Mouse (Mus musculus) liver, postnatal 0 days (tissue): ENCODE measurements at regions not wholly inside any gene's neighbourhood (a gene's known extent, or its start where the extent isn't known, plus 50 kb on each side); places are given as distances from the start of the nearest gene placed in this dataset.

ENCODE experiments used
- CTCF ChIP-seq: sonication (generic); IDR thresholded peaks from 2 replicates; pipeline ENCODE4 v1.5.1; 2016; ENCODE audit warnings: antibody characterized with exemption, low read depth
- EP300 ChIP-seq: IDR thresholded peaks from 2 replicates; pipeline ENCODE4 v1.6.1; 2016; ENCODE audit warnings: antibody characterized with exemption, low read depth, mild to moderate bottlenecking

- TF ChIP-seq CTCF = no peak
- TF ChIP-seq EP300 = no peak
Measured at GRCm38 (mm10) chr10:96905098-96905809, 288.4 kb downstream of the Btg1 start.
